Mouse (Mus musculus) myocyte (in vitro differentiated cells): ENCODE results near the gene Lrrc28.

Source experiments
- E2F4 ChIP-seq: IDR thresholded peaks from one replicate; pipeline ENCODE4 v1.6.1; 2011; ENCODE audit warnings: mild to moderate bottlenecking, control low read depth, moderate library complexity; ENCODE audit not compliant: insufficient read depth
- MYOG ChIP-seq, 3 experiments: IDR thresholded peaks; one replicate each; pipeline ENCODE4 v1.6.1; 2011; ENCODE audit warnings: control low read depth in 2 of 3, low read depth in 2 of 3, mild to moderate bottlenecking in 2 of 3; ENCODE audit not compliant: insufficient read length in 2 of 3, control insufficient read depth in 1 of 3, insufficient read depth in 1 of 3
- POLR2A ChIP-seq: IDR thresholded peaks from one replicate; pipeline ENCODE4 v1.6.1; 2011; ENCODE audit warnings: low read depth, mild to moderate bottlenecking, control low read depth, moderate library complexity; ENCODE audit not compliant: insufficient read length

DNA sequence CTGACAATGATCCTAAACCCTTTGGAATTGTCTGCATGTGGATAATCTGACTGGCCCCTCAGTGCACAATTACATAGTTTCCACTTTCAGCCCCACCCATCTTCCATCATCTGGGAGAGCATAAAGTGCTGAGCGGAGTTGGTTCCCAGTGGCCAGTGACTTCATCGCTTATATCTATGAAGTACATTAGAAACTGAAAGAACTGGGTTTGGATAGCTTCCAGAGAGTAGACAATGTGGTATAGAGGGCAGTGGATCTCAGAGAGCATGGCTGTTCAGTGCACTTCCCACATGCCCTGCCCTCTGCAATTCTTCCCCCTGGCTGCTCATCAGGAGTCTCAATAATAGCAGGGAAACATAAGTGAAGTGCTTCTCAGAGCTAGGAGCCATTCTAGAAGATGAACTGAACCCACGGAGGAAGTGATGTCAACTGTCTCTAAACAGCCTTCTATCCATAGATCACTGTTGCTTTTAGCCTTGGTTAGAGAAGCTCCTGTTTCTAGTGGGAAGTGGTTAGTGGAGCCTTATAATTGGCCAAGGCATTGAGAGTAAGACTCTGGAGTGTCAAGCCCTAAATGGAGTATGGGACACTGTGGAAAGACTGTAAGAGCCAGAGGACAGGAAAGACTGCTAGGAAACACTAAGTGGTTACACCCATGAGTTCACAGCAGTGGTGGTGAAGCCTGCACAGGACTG, 119.0 kb downstream of the Lrrc28 start:
- TF ChIP-seq MYOG (IDR thresholded peaks at IDR 0.05; ENCODE audit: control insufficient read depth in 1 of 3, insufficient read depth in 1 of 3, insufficient read length in 2 of 3, low read depth in 2 of 3) (no peak), POLR2A (no peak), E2F4 (no peak)
